Mouse (Mus musculus) stomach, embryonic 14.5 days (tissue): ENCODE data around the gene Zbtb42. TPM values are rescaled to one million over a fixed set of nuclear protein-coding genes. Genes with fewer than 3 reads are reported as not detected.
A peak's percentile ranks its signal among the peaks of the same experiment; 100 is the strongest.

ENCODE experiments used
- ATAC-seq: fragments of 200-750 bp; cut with Nextera tagmentation; 2 replicates; pipeline ENCODE4 v1.8.0; 2017; ENCODE audit warnings: low read depth, moderate TSS enrichment; ENCODE audit not compliant: insufficient number of reproducible peaks, insufficient read depth, low FRiP score
- H3K27ac ChIP-seq: fragments of 300-500 bp; sonication (generic); 2 replicates; pipeline ENCODE4 v1.5.1; 2014; ENCODE audit warnings: mild to moderate bottlenecking, low read length, moderate library complexity, mixed read lengths
- H3K27me3 ChIP-seq: fragments of 300-500 bp; sonication (generic); 2 replicates; pipeline ENCODE4 v1.6.1; 2014; ENCODE audit warnings: low read length, control low read depth, mixed read lengths; ENCODE audit not compliant: control insufficient read depth, insufficient read depth
- H3K36me3 ChIP-seq: fragments of 300-500 bp; sonication (generic); 2 replicates; pipeline ENCODE4 v1.6.1; 2014; ENCODE audit warnings: mild to moderate bottlenecking, control low read depth, low read length, moderate library complexity, mixed read lengths; ENCODE audit not compliant: control insufficient read depth, insufficient read depth
- H3K4me1 ChIP-seq: fragments of 300-500 bp; sonication (generic); 2 replicates; pipeline ENCODE4 v1.6.1; 2014; ENCODE audit warnings: low read length, control low read depth, mixed read lengths; ENCODE audit not compliant: control insufficient read depth, insufficient read depth
- H3K4me2 ChIP-seq: fragments of 300-500 bp; sonication (generic); replicated peaks from 2 replicates; pipeline ENCODE4 v1.6.1; 2014; ENCODE audit warnings: low read depth, low read length, control low read depth
- H3K4me3 ChIP-seq: fragments of 300-500 bp; sonication (generic); 2 replicates; pipeline ENCODE4 v1.5.1; 2014; ENCODE audit warnings: low read depth, low read length, control low read depth
- H3K9ac ChIP-seq: fragments of 300-500 bp; sonication (generic); replicated peaks from 2 replicates; pipeline ENCODE4 v1.6.1; 2014; ENCODE audit warnings: low read depth, mild to moderate bottlenecking, control low read depth, low read length, moderate library complexity, mixed read lengths
- H3K9me3 ChIP-seq: fragments of 300-500 bp; sonication (generic); 2 replicates; pipeline ENCODE4 v1.6.1; 2016; ENCODE audit warnings: low read depth, low read length, control low read depth; ENCODE audit not compliant: control insufficient read depth
- WGBS: fragments of 180-500 bp; shearing (Covaris S2); extraction: QIAGEN DNeasy Blood & Tissue Kit; methylation state at CpG from one replicate; pipeline ENCODE4 v1.1.7; 2014; 5-methylcytosine and 5-hydroxymethylcytosine counted together
- polyA plus RNA-seq: library from polyadenylated mRNA; unstranded; fragments of >200 nt; fragmentation: Nextera tagmentation; extraction: Ambion mirVana; gene quantifications from 2 replicates; pipeline ENCODE4 v1.2.1, GENCODE M21; 2014

Gene Zbtb42
- polyA plus RNA-seq, 1 experiment from 2014 or later: 10.9 TPM

DNA sequence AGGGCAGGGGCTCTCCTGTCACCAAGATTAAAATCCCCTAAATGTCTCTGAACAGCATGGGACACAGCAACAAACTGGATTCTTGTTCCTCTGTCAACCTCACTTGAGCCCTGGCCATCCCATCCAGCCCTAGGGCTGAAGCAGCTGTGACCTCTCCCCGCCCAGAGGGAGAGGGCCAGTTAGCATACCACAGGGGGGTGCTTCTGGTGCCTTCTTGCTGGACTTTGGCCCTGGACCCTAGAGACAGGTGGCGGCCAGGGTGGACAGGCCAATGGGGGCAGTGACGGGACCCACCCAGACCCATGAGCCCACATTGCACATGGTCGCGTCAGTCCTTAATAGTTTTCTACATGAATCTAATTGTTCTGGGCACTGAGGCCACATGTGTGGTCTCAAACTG lies 24.6 kb upstream of the Zbtb42 start:
- no peak overlapping the region for H3K27ac ChIP-seq
- H3K4me2 ChIP-seq: no peak overlapping the region
- H3K9me3 ChIP-seq: no peaks in the 10 kb centered on the region
- 82% methylated on average over 5 of the region's 5 CpGs for WGBS
- H3K9ac ChIP-seq: no peak overlapping the region
- H3K36me3 ChIP-seq: peaks cover 81% of the 10 kb centered on the region
- H3K27me3 ChIP-seq: no peaks in the 10 kb centered on the region
- ATAC-seq: no peak
- 0 out of 2 replicates have a peak, but pooled peaks cover 5% of the 10 kb centered on the region for H3K4me1 ChIP-seq
- H3K4me3 ChIP-seq: no peak overlapping the region

DNA sequence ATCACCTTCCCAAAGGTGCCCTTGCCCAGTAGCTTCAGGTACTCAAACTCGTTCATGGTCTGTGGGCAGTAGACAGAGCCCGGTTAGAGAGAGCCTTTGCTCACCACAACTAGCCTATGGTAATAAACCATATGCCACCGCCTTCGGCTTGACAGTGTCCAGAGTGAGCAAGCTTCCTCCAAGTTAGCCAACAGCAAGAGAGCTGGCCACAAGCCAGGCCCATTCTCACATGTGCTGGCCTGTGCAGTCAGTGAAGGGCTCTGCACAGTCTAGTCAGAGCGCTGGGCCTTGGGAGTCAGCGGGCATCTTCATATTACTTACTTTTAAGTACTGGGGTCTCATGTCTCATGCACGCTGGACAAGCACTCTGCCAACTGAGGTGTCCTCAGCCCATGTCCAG lies 20.0 kb upstream of the Zbtb42 start:
- no peaks in the 10 kb centered on the region for H3K9me3 ChIP-seq
- H3K27ac ChIP-seq: no peak overlapping the region
- WGBS: 91% methylated on average over 7 of the region's 7 CpGs
- no peak overlapping the region for H3K9ac ChIP-seq
- no peak for ATAC-seq
- no peaks in the 10 kb centered on the region for H3K27me3 ChIP-seq
- H3K4me2 ChIP-seq: no peak overlapping the region
- H3K4me1 ChIP-seq: peaks cover 47% of the 10 kb centered on the region
- H3K4me3 ChIP-seq: no peak overlapping the region
- H3K36me3 ChIP-seq: peaks cover 81% of the 10 kb centered on the region

DNA sequence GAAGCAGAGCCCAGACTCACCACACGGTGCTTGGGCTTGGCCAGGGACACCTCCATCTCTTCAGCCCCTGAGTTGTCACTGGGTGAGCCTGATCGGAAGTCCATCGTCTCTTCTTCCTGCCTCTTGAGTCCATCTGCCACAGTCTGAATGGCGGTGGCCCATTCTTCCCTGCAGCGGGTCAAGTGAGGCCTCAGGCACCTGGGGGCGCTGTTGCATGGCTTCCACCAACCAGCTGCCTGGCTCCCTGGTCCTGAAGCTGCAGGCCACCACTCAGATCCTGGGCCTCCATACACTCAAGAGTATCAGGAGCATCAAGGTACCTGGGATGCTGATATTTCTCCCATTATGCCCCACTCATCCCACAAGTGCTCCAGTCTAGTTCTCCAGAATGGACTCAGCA lies 19.5 kb upstream of the Zbtb42 start:
- no peak overlapping the region for H3K9ac ChIP-seq
- no peak overlapping the region for H3K4me2 ChIP-seq
- 82% methylated on average over 6 of the region's 6 CpGs for WGBS
- H3K4me3 ChIP-seq: no peak overlapping the region
- H3K36me3 ChIP-seq: peaks cover 78% of the 10 kb centered on the region
- ATAC-seq: no peak
- no peaks in the 10 kb centered on the region for H3K27me3 ChIP-seq
- no peak overlapping the region for H3K27ac ChIP-seq
- no peaks in the 10 kb centered on the region for H3K9me3 ChIP-seq
- H3K4me1 ChIP-seq: peaks cover 49% of the 10 kb centered on the region

DNA sequence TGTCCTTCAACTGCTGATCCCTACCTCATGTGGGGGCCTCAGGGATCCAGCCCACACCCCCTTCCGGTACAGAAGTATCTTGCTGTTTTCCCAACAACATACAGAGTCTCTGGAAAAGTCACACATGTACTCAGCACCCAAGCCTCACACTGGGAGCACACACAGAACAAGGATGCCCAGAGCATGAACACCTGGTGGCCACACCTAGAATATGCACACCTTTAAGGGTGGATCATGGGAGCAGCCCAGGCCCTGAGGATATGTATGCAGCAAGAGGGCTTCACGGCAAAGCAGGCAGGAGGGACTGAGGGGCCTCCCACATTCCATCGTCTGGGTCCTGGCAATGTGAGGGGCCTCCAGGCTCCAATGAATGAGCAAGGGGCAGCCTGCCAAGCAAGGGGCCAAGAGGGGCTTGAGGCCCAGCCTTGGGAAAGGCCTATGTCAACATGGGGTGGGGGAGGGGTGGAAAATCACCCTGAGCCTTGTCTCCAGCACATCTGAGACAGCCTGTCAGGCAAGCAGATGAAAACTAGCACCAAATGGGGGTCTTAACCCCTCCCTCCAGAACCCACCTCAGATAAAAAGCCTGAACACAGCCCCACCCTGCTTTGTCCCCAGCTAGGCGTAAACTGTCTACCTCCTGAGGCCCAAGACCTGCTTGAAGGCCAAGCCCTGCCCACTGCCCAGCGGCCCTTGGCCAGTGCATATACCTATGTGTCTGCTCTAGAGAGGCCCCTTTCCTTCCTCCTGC lies 17.9 kb upstream of the Zbtb42 start:
- Histone ChIP-seq H3K4me3 (no peak overlapping the region), H3K9me3 (no peaks in the 10 kb centered on the region), H3K27me3 (no peaks in the 10 kb centered on the region), H3K36me3 (peaks cover 66% of the 10 kb centered on the region), H3K9ac (0 out of 2 replicates have a peak overlapping the region, but pooled peaks have one; percentile 11), H3K4me1 (peaks cover 58% of the 10 kb centered on the region), H3K4me2 (peak overlapping the region; percentile 29), H3K27ac (peak overlapping the region; percentile 93)
- ATAC-seq: peak; percentile 84
- WGBS: 19% methylated on average over 5 of the region's 5 CpGs

DNA sequence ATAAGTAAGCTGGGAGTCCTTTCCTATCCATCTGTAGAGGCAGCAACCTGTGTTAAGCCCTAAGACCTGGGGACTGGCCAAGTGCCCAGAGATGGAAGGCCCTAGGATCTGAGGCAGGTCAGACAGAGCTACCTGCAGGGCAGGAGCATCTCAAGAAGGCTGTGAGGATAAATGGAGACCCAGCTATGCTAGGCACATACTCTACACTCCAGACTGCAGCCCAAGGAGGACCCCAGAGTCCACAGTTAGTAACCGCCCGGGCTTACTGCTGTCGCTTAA lies 17.4 kb upstream of the Zbtb42 start:
- H3K9me3 ChIP-seq: no peaks in the 10 kb centered on the region
- H3K27ac ChIP-seq: peak overlapping the region; percentile 93
- H3K4me2 ChIP-seq: peak overlapping the region; percentile 29; the same call in 1 of the 2 replicates
- H3K27me3 ChIP-seq: no peaks in the 10 kb centered on the region
- H3K9ac ChIP-seq: 0 out of 2 replicates have a peak overlapping the region, but pooled peaks have one; percentile 11
- H3K36me3 ChIP-seq: peaks cover 61% of the 10 kb centered on the region
- H3K4me3 ChIP-seq: no peak overlapping the region
- H3K4me1 ChIP-seq: peaks cover 64% of the 10 kb centered on the region
- 74% methylated on average over 3 of the region's 3 CpGs for WGBS
- ATAC-seq: no peak

DNA sequence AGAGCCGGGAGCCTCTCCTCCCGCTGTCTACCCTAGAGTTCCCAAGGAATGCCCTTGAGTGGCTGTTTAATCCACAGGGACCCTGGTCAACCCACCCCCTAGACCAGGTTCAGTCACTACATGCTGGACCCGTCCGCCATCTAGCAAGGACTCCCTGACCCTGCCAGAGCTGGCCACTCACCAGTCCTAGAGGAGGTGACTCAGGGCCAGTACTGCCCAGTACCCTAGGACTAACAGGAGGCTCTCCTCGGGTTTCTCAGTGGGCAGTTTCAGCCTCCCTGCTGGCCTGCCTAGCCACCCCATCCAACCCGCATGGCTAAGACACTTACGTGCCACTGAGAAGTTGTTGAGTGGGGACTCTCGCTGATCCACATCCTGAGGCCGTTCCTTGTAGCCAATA lies 16.8 kb upstream of the Zbtb42 start:
- Histone ChIP-seq H3K9me3 (no peaks in the 10 kb centered on the region), H3K4me2 (no peak overlapping the region), H3K9ac (no peak overlapping the region), H3K4me3 (no peak overlapping the region), H3K27me3 (no peaks in the 10 kb centered on the region), H3K36me3 (peaks cover 61% of the 10 kb centered on the region), H3K27ac (peak overlapping the region; percentile 93), H3K4me1 (peaks cover 69% of the 10 kb centered on the region)
- no peak for ATAC-seq
- WGBS: 83% methylated on average over 9 of the region's 9 CpGs

DNA sequence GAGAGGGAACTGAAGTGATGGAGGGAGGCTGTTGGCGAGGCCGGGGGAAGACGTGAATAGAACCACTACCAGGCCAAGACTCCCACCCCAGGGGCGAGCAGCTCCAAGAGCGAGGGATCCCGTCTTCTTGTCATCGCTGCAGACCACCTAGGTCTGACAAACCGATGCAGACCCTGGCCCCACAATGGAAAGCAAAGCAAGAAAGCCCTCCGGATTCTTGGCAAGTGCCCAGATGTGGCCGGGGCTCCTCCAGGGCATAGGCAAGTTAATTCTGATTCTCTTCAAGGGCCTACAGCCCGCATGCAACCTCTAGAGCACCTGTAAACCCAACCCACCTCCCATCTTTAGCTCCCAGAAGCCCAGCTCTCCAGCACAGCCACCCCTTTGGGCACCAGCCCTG lies 15.3 kb upstream of the Zbtb42 start:
- 75% methylated on average over 11 of the region's 11 CpGs for WGBS
- Histone ChIP-seq H3K4me3 (no peak overlapping the region), H3K27ac (peak overlapping the region; percentile 22; the same call in 1 of the 2 replicates), H3K9me3 (no peaks in the 10 kb centered on the region), H3K36me3 (peaks cover 61% of the 10 kb centered on the region), H3K4me1 (peaks cover 70% of the 10 kb centered on the region), H3K9ac (no peak overlapping the region; the same call in 1 of the 2 replicates), H3K27me3 (no peaks in the 10 kb centered on the region), H3K4me2 (no peak overlapping the region)
- ATAC-seq: no peak

DNA sequence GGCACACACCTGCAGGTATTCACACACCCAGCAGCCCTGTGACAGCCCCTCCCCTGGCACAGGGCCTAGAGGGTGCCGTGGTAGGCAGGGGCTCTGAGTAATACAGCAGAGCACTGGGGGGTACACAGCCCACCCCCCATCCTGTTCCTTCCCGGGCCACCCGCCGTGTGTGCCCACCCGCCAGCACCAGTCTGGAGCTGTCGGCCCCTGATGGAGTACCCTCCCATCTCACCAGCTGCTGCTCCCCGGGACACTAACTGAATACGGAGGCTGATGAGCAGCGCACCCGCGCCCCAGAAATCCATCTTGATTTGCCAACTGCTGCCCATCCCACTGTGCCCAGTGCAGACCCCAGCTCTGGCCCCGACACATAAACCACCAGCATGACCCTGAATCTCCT lies 14.9 kb upstream of the Zbtb42 start:
- no peak for ATAC-seq
- H3K27me3 ChIP-seq: no peaks in the 10 kb centered on the region
- H3K9ac ChIP-seq: no peak overlapping the region; the same call in 1 of the 2 replicates
- peak overlapping the region; percentile 22; the same call in 1 of the 2 replicates for H3K27ac ChIP-seq
- no peak overlapping the region for H3K4me3 ChIP-seq
- 77% methylated on average over 12 of the region's 12 CpGs for WGBS
- H3K9me3 ChIP-seq: no peaks in the 10 kb centered on the region
- peaks cover 60% of the 10 kb centered on the region for H3K36me3 ChIP-seq
- peaks cover 74% of the 10 kb centered on the region for H3K4me1 ChIP-seq
- no peak overlapping the region for H3K4me2 ChIP-seq

DNA sequence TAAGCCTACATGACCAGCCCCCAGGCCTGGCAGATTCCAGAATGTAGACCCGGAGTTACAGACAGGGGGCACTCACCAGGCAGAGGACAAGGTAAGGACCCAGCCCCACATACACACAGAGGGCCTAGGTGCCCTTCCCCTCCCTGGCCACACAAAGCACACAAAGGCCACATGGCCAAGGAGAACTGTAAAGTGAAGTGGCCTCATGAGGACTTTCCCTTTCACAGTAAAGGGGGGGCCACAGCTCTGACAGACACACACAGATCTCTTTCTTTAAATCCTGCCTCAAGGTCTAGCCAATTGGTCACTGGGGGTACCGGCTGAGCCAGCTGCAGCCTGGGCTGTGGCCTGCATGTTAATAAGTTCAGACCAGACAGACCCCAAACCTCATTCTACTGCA lies 14.5 kb upstream of the Zbtb42 start:
- Histone ChIP-seq H3K36me3 (peaks cover 59% of the 10 kb centered on the region), H3K4me2 (no peak overlapping the region), H3K27me3 (no peaks in the 10 kb centered on the region), H3K4me3 (no peak overlapping the region), H3K9ac (no peak overlapping the region), H3K4me1 (peaks cover 74% of the 10 kb centered on the region), H3K27ac (peak overlapping the region; percentile 22; the same call in 1 of the 2 replicates), H3K9me3 (no peaks in the 10 kb centered on the region)
- no peak for ATAC-seq
- WGBS: 38% methylated on average over 2 of the region's 2 CpGs
